Mouse (Mus musculus) gastrocnemius, postnatal 14 days (tissue): ENCODE measurements around the gene Arhgef10l. TPM values are rescaled to one million over a fixed set of nuclear protein-coding genes. Genes with fewer than 3 reads are reported as not detected.

Experiments
- DNase-seq: peaks from one replicate; pipeline ENCODE4 v3.0.0; 2021; ENCODE audit warnings: mixed read lengths
- intact Hi-C: fragments of 180-260 bp; cut with DNase I; formaldehyde crosslinking; loops from one replicate; pipeline ENCODE4 v1.15.1; 2025; ENCODE audit warnings: low total_unique reads
- long read RNA-seq, 2 experiments: library from polyadenylated mRNA; stranded (forward); transcript quantifications; one replicate each; pipeline ENCODE4 v2.0.0; 2021
- total RNA-seq, 2 experiments: library from RNA; stranded (reverse); gene quantifications; 2 replicates each; pipeline ENCODE4 v1.2.3; 2021

The Arhgef10l gene
- total RNA-seq: 10 to 100 TPM; 39.2 to 49.0 TPM
- long read RNA-seq, experiment 1, full-length matches to known transcripts: 5 of 54 reads
- long read RNA-seq, experiment 1, partial matches to known transcripts: 19 of 54 reads
- long read RNA-seq, experiment 1, other reads (novel, unspliced or antisense): 30 of 54 reads
- long read RNA-seq, experiment 2, full-length matches to known transcripts: 1 of 98 reads
- long read RNA-seq, experiment 2, partial matches to known transcripts: 33 of 98 reads
- long read RNA-seq, experiment 2, other reads (novel, unspliced or antisense): 64 of 98 reads

DNA sequence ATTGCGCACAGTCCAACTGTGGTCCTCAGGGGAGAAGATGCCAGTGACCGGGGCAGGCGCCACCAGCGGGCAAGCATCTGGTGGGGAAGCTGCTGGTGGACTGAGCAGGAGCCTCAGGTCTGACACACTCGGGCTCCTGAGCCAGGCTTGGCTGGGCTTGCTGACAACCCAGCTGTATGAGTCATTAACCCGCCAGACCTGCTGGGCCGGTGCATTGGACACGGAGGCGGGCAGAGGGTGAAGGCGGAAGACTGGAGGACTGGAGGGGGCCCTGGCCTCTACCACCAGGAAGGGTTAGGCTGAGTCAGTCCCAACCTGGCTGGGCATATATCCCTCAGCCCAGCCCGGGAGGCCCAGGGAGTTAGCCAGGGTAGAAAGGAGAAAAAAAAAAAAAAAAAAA is at the start of gene Arhgef10l:
Gene Arhgef10l (minus strand): TSS at position 253 of the 400 bp plus-strand sequence.
- intact Hi-C loops: no loop called here
- peak; percentile 62 for DNase-seq

DNA sequence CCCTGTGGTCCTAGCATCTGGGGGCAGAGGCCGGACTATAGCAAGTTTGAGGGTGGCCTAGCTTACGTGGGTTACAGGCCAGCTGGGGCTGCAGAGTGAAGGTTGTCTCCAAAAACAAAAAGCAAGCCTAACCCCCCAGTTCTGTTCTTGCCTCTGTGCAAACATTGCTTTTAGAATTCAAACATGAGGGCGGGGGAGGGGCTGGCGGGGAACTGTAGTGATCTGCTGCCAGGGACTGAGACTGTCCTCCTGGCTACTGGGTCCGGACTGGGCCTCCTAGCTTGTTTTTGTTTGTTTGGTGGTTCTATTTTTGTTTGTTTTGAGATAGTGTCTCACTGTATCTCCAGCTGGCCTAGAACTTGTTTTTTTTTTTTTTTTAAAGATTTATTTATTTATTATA is 48.8 kb upstream of the Arhgef10l start:
- DNase-seq: no peak
- intact Hi-C loops: no loop called here

DNA sequence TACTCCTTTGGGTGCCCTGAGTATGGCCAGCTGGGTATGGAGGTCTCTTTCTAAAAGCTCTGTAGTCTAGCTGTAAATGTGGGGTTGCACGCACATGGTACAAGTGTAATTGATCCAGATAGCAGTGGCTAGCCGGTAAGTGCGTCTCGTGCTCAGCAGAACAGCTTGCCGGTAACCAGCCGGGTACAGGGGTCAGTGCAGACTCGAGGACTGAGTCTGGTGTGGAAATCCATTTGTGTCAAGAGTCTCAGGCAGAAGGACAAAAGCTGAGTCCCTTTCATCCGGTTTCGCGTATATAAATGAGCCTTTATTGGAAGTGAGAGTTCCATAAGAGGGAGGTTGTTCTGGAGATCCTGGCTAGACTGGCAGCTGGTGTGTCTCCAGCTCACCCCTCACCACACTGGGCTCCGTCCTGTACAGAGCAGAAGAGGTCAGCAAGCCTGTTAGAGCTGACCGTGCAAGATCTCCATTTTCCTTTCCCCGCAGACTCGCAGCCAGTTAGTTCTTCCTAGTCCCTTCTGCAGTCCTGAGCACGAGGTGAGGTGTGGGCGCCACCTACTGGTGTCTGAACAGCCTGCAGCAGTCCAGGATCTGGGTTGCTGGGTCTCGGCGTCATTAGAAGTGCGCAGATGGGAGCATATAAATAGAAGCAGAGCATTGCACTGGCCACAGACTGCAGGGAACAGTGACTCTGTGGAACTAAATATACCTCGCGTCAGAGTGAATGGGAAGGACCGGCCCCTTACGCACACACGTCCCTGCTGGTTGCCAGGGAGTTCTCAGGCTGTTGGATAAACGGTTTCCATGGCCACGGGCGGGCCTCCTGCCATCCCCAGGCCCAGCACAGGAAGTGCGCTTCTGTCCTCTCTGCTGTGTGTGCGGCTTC is 47.9 kb upstream of the Arhgef10l start:
- DNase-seq: peak; percentile 92
- intact Hi-C loops: loop anchor here (2.0 kb wide), 1 partner anchor 31 kb away; no protein-coding TSS in a partner anchor

GRCm38 (mm10) chr4:140711360-140711759 is 45.5 kb upstream of the Arhgef10l start:
- DNase-seq: peak; percentile 72

DNA sequence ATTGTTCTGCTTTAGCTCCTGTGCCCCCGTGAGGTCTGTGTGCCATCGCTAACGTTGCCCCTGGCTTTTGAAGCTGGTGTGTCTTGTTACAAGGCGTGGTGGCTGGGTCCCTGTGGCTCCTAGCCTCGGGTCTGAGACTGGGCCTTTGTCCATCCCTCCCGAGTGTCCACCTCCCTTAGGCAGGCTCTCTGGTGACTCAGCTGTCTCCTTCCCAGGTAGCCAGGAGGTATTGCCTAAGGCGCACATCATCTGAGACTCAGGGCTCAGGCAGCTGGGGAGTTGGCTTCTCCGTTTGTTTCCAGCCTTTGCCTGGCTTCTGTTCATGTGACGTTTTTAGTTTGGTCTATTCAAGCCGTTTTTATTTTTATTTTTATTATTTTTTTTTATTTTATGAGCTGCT is 45.0 kb upstream of the Arhgef10l start:
- intact Hi-C loops: no loop called here
- no peak for DNase-seq

More at GRCm38 (mm10) chr4:140711360-140711759, 45.5 kb upstream of the Arhgef10l start:
- intact Hi-C loops: no loop called here

- intact Hi-C loops: no loop called here
- no peak for DNase-seq
Measured at GRCm38 (mm10) chr4:140709617-140710016, 43.8 kb upstream of the Arhgef10l start.

- intact Hi-C loops: no loop called here
- no peak for DNase-seq
Measured at GRCm38 (mm10) chr4:140709111-140709510, 43.3 kb upstream of the Arhgef10l start.

- DNase-seq: no peak
- intact Hi-C loops: no loop called here
Measured at GRCm38 (mm10) chr4:140708297-140708927, 42.6 kb upstream of the Arhgef10l start.

- intact Hi-C loops: no loop called here
- DNase-seq: no peak
Measured at GRCm38 (mm10) chr4:140707615-140708014, 41.8 kb upstream of the Arhgef10l start.

DNA sequence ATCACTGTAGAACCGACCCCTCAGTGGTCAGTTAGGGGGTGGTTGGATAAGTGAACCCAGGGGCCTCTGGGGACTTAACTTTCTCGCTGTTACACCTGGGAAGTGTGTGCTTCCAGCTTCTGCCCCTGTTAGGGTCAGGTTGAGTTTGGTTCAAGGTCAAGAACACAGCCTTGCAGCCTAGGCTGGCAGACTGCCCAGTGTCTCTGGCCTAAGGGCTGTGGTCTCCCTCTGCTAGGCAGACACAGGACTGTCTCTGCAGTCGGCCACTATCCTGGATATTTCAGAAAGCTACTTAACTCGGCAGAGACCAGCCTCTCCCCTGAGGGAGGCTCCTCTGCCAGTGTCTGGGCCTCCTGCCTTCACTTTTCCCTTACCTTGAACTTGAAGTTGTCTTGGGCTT is 38.4 kb upstream of the Arhgef10l start:
- intact Hi-C loops: no loop called here
- DNase-seq: no peak

DNA sequence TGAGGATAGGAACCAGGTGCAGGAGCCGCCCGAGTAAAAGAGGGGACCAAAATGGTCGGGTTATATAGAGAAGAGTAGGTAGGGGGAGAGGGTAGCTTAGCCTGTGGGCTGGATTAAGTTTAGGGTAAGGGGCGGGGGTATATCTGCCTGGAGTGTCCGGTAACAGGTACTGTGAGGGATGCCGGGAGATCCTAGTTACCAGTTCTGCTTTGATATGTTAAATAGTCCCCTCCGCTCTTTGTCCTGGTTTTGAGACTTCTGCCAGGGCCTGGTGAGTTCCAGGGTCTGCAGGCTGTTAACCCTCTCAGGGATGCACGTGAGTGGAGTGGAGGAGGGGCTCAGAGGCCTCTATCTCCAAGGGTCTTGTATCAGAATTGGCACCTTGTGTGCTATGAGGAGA is 37.8 kb upstream of the Arhgef10l start:
- DNase-seq: no peak
- intact Hi-C loops: no loop called here

- DNase-seq: peak; percentile 88
- intact Hi-C loops: no loop called here
Measured at GRCm38 (mm10) chr4:140702611-140703327, 37.0 kb upstream of the Arhgef10l start.

DNA sequence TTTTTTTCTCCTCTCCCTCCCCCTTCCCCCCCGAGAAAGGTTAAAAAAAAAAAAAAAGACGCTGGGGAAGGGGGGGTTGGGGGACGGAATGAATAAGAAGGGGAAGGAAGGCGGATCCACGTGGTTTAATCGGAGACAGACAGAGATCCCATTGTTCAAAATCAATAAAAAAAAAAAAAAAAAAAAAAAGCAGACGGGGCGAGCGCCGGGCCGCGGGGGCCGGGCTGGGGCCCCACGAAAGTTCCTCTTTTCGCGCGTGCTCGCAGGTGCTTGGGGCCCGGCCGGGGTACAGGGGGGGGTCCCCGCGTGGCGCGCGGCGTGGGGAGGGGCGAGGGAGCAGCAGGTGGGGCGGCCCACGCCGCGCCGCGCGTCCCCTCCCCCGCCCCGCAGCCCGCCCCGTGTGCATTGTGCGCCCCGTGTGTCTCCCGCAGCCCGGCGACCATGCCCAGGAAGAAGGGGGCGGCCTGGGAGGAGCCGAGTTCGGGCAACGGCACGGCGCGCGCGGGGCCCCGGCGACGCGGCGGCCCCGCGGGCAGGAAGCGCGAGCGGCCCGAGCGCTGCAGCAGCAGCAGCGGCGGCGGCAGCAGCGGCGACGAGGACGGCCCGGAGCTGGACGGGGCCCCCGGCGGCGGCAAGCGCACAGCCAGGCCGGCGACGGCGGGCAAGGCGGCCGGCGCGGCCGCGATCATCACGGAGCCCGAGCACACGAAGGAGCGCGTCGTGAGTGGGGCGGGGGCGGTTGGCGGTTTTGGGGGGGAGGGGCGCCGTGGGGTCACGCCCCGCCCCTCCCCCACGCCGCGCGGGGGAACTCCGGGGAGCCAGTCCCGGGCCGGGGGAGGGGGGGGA is 36.1 kb upstream of the Arhgef10l start:
- no peak for DNase-seq

DNA sequence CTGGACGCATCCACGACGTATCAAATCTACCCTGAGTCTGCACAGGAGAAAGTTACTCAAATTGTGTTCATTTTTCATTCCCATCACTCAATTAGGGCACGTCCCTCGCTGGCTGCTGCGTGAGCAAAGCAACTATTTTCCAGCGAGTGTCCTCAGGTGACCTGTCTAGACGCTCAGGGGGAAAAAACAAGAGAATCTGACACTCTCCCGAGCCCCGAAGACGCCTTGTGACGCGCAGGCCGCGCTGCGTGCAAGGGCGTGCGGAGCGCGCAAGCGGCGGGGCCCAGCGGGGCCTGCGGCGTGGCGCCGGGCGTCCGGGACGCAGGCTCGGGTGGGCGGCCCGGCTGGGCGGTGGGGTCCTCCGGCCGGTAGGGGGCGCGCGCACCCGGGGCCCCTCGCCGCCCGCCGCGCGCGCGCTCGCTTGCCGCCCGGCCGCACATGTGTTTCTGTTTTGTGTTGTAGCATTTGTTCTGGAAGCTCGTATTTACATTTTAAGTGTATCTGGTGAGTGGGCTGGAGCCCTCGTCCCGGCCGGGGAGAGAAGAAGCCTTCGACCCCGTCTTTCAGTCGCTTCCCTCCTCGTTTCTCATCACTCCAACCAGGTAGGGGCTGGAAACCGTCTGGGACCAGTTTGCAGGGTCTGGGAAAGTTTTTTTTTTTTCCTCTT is 35.4 kb upstream of the Arhgef10l start:
- intact Hi-C loops: no loop called here
- DNase-seq: peak; percentile 86

More for the DNA sequence above, 36.1 kb upstream of the Arhgef10l start:
- intact Hi-C loops: no loop called here

GRCm38 (mm10) chr4:140700269-140701018 is 34.6 kb upstream of the Arhgef10l start, which contains the start of gene Rcc2:
Rcc2 (plus strand) TSS chr4:140700541.
- intact Hi-C loops: no loop called here
- no peak for DNase-seq

DNA sequence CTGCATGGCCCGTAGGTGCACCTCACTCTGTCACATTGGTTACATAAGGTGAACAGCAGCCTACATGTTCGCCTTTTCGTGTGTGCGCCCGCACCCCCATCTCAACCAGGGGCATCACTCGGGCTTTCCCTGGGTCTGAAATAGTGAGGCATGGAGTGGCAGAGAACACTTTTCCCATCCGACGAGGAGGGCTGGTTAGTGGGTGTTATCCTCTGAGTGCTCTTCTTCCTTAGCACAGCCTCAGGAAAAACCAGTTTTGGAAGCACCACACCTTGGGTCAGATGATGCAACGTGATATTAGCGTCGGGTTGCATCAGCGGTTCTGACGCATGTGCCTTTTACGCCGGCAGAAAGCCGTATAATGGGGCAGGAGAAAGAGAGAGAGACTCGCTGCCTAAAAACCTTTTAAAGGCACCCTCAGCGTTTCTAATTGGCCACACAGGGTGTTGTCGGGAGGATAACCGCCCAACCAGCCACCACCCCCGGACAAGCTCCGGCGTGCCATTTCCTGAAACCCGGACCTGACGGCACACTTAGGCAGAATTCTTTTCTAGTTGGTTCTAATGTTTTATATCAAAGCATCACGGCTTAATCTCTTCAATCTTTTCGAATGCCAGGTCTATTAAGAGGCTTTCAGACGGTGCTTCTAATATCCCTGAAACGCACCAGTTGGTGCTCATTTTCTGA is 33.8 kb upstream of the Arhgef10l start:
- intact Hi-C loops: no loop called here
- peak; percentile 74 for DNase-seq
